Mouse (Mus musculus) erythroblast, embryonic 14.5 days (primary cell): ENCODE results near the gene Slco3a1.

Source experiments
- GATA1 ChIP-seq: IDR thresholded peaks from 2 replicates; pipeline ENCODE4 v1.6.1; 2012; ENCODE audit warnings: low read length, inconsistent platforms, mixed read lengths
- TAL1 ChIP-seq: IDR thresholded peaks from 3 replicates; pipeline ENCODE4 v1.6.1; 2012; ENCODE audit warnings: low read length, inconsistent platforms, mixed read lengths

DNA sequence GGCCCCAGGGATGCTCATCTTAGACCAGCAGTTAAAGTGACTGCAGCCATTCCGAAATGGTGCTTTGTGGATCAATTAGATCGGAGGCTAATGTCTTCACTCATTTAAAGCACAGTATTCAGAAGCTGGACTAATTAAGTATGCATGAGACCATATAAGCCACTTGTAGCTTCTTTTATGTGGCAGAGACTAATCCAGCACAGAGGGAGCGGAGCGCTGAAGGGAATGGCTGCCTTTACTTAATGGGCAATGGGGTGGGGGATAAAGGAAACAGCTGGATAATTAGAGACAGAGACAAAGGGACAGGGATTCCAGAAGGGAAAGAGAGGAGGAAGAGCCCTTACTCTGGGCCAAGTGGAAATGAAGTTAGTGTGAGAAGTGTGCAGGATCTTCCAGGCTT is 46.4 kb downstream of the Slco3a1 start:
- TF ChIP-seq TAL1 (no peak), GATA1 (no peak)
